Mouse (Mus musculus) lung, postnatal 10 days (tissue): Measurements from ENCODE around the gene Tpd52l1.
"Not testable (repeated sequence)": the region's sequence is repeated elsewhere in the genome, so short reads cannot be mapped to it uniquely, and the experiment has no call there.

Experiments used
- DNase-seq: peaks from one replicate; pipeline ENCODE4 v3.0.0; 2021

Tpd52l1 gene

GRCm38 (mm10) chr10:31445291-31446124 is at the start of gene Tpd52l1:
Gene Tpd52l1, minus strand, starts transcription at chr10:31445958.
- DNase-seq = peak; percentile 89

GRCm38 (mm10) chr10:31494296-31494695 is 48.5 kb upstream of the Tpd52l1 start:
- no peak for DNase-seq

- no peak for DNase-seq
These were observed 21.5 kb upstream of the Tpd52l1 start for GRCm38 (mm10) chr10:31467043-31467898.

GRCm38 (mm10) chr10:31465840-31466541 is 20.2 kb upstream of the Tpd52l1 start:
- DNase-seq = peak; percentile 45

GRCm38 (mm10) chr10:31465424-31465823 is 19.7 kb upstream of the Tpd52l1 start:
- DNase-seq = no peak

GRCm38 (mm10) chr10:31463044-31463443 is 17.3 kb upstream of the Tpd52l1 start:
- no peak for DNase-seq

GRCm38 (mm10) chr10:31456806-31457205 is 11.0 kb upstream of the Tpd52l1 start:
- DNase-seq = no peak

- DNase-seq = no peak
These were observed 1.3 kb upstream of the Tpd52l1 start for GRCm38 (mm10) chr10:31447083-31447482.

GRCm38 (mm10) chr10:31444206-31444605 is 1.6 kb downstream of the Tpd52l1 start:
- DNase-seq = no peak

- DNase-seq = no peak
These were observed 4.3 kb downstream of the Tpd52l1 start for GRCm38 (mm10) chr10:31441491-31441890.

GRCm38 (mm10) chr10:31436047-31436446 is 9.7 kb downstream of the Tpd52l1 start:
- no peak for DNase-seq

GRCm38 (mm10) chr10:31417956-31418355 is 27.8 kb downstream of the Tpd52l1 start:
- DNase-seq = no peak

- DNase-seq = no peak
These were observed 52.8 kb downstream of the Tpd52l1 start for GRCm38 (mm10) chr10:31392990-31393389.

GRCm38 (mm10) chr10:31390777-31391395 is 54.9 kb downstream of the Tpd52l1 start:
- no peak for DNase-seq

- DNase-seq = not testable (repeated sequence)
These were observed 57.2 kb downstream of the Tpd52l1 start for GRCm38 (mm10) chr10:31388566-31388965.

- DNase-seq = peak; percentile 6
These were observed 75.6 kb downstream of the Tpd52l1 start for GRCm38 (mm10) chr10:31370200-31370599.

GRCm38 (mm10) chr10:31359749-31360148 is 86.0 kb downstream of the Tpd52l1 start:
- DNase-seq = no peak

GRCm38 (mm10) chr10:31354886-31355461 is 90.8 kb downstream of the Tpd52l1 start:
- DNase-seq = no peak

GRCm38 (mm10) chr10:31354141-31354540 is 91.6 kb downstream of the Tpd52l1 start:
- no peak for DNase-seq

GRCm38 (mm10) chr10:31352845-31353427 is 92.8 kb downstream of the Tpd52l1 start:
- DNase-seq = no peak

GRCm38 (mm10) chr10:31351056-31351455 is 94.7 kb downstream of the Tpd52l1 start:
- no peak for DNase-seq

GRCm38 (mm10) chr10:31346401-31346800 is 99.4 kb downstream of the Tpd52l1 start:
- DNase-seq = no peak
